Mouse (Mus musculus) adrenal gland, postnatal 25 days (tissue): ENCODE data around the gene Coro1b. TPM values are rescaled to one million over a fixed set of nuclear protein-coding genes. Genes with fewer than 3 reads are reported as not detected.

Source experiments
- DNase-seq: peaks from one replicate; pipeline ENCODE4 v3.0.0; 2021; ENCODE audit warnings: mixed read lengths
- total RNA-seq: library from RNA; stranded (reverse); gene quantifications from 2 replicates; pipeline ENCODE4 v1.2.3, GENCODE M21; 2021

Gene Coro1b
- total RNA-seq, 1 experiment from 2014 or later = 226 TPM

DNA sequence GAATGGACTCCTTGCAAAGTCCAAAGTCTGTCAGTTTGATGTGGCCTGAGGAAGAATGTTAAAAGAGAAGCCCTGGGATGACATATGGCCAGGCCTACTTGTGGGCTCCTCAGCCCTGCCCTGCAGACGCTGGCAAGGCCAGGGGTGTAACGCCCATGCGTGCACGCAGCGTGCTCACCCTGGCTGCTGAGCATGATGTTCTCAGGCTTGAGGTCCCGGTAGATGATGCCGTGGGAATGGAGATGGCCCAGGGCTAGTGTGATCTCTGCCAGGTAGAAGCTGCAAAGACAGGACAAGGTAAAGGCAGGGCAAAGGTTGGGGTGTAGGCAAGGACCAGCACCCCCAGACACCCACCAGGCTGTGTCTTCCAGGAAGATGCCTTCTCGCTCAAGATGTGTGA is 10.6 kb downstream of the Coro1b start:
- DNase-seq = no peak

DNA sequence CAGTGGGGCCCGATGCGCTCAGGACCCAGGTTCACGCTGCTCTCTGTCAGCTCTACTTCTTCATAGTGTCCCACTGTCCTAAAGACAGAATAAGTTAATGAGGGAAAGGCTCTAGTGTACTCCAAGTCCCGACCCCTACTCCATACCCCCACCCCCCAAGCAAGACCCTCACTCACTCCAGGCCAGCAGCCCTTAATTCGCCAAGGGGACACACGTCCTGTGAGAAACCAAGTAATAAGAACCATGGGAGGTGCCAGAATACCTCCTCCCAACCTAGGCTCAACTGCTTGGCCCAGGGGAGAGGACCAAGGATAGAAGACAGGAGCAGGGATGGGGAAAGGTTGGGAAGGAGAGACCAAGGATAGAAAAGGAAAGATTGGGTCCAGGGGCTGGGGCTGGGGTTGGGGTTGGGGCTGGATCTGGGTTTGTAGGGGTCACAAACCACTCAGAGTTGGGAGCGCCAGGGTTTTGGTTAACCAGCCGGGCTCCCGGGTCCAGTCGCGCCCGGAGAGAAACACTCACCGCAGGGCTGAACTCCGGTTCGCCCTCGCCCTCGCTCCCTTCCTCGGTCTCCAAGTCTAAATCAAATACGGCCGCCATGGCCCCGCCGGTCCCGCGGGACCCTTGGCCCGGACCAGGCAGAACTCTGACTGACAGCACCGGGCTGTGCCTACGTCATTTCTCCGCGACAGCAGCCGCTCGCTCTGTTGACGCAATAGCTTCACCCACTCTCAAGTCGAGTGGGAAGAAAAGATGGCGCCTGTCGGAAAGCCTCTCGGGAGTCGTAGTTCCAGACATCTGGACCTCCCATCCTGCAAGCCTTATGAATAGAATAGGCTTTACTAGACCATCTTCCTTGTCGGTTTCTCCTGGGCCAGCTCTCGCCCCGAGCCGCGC is 14.5 kb downstream of the Coro1b start, which contains the start of gene Rps6kb2:
Gene Rps6kb2 (minus strand): TSS at position 709 of the 897 bp plus-strand sequence.
- DNase-seq = peak; percentile 93

DNA sequence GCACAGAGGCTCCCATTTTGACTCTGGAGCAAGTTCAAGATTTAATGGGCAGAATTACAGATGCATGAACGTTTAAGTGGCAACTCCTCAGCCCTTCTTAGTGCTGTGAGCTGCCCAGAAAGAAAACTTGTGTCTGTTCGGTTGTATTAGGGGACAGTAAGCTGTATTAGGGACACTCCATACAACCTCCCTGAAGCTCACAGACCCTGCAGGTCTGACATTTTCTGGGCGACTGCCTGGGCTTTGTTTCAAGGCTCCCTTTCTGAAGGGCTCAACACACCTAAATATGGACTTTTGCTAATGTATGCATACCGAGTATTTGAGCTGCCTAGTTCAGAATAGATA is 15.1 kb downstream of the Coro1b start:
- no peak for DNase-seq

DNA sequence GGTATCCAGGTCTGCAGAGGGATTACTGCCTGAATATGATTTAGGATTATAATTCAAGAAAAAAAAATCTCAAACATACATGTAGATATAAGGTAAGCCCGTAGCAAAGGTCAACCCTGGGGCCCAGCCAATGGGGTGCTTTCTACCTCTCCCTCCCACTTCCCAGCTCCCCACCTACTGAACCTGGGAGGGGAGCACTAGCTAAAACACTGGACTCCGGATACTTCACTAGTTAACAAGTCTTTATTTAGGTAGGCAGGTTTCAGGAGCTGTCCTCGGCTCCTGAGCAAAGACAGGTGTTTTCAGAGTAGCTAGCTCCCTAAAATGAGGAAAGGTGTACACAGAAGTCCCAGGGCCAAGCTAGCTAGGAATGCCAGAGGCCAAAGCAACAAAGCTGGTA is 15.7 kb downstream of the Coro1b start:
- DNase-seq = no peak

DNA sequence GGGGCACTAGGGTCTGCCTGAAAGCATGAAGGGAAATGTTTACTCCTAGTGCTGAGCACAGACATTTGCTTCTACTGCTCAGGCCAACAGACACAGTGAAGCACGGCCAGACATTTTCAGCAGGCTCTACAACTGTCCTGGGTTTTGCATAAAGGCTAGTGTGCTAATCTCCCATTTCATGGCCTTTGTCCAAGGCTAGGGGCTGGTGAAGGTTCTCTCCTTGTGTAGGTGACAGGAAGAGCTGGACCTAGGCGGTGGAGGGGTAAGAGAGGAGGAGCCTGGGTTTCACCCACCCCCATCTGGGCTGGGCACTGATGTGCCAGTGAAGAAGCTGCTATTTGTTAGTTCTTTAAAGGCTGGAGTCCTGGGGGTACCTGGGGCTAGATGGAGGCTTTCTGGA is 16.3 kb downstream of the Coro1b start:
- DNase-seq = no peak

DNA sequence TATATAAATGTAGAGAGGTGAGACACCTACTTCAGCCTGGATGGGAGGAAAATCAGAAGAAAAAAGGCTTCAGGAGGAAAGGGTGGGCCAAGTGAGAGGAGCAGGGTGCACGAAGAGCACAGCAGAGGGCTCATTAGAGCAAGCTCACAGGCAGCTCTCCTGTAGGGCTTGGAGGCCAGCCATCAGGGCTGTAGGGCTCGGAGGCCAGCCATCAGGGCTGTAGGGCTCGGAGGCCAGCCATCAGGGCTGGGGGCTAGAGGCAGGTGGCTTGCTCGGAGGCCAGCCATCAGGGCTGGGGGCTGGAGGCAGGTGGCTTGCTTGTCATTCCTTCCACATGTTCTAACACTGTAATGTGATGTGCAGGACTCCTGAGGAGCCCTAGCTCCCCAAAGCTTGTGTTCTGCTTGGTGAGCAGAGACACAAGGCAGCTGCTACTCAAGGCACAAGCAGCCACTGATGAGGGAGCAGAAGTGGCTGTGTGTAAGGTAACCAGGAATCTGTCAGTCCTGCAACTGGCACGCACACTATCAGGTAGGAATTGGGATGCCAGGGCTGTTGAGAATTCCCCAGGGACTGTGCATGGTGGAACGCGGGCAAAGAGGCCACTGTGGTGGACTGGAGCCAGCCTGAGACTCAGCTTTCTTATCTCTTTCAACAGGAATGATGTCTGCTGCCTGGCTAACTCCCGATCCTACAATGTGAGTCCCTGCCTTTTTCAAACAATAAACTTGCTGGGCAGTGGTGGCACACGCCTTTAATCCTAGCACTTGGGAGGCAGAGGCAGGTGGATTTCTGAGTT is 18.5 kb downstream of the Coro1b start:
- no peak for DNase-seq

DNA sequence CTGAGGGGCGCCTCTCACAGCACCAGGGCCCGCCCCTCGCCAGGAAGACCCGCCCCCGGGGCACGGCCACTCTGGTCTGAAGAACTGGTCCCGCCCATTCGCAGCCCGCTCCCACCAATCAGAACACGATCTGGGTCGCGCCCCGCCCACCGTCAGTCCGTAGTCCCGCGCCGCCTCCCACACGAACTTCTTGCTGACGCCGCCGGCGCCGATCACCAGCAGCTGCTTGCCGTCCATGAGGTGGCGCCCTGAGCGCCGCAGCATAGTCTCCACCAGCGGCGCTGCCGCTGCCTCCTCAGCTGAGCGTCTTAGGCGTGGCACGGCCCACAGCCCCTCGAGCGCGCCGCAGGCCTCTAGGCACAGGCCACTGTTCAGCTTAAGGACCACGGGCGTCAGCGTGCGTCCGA is 21.0 kb downstream of the Coro1b start:
- peak; percentile 99 for DNase-seq

DNA sequence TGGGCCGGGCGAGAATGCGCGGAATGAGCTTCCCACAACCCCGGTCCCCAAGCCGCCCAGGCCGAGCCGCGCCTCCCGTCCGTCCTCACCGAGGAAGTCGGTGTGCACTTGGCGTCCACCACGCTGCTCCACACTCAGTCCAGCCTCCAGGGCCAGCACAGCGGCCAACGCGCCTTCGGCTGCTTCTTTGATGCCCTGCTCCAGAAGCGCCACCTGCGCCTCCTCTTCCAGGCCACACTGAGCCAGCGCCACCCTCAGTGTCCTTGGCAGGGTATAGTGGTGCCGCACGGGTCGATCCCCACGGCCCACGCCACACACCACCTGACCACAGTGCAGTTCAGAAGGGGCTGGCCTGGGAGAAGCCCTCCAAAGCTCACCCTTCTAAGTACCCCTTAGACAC is 21.4 kb downstream of the Coro1b start:
- DNase-seq = no peak

DNA sequence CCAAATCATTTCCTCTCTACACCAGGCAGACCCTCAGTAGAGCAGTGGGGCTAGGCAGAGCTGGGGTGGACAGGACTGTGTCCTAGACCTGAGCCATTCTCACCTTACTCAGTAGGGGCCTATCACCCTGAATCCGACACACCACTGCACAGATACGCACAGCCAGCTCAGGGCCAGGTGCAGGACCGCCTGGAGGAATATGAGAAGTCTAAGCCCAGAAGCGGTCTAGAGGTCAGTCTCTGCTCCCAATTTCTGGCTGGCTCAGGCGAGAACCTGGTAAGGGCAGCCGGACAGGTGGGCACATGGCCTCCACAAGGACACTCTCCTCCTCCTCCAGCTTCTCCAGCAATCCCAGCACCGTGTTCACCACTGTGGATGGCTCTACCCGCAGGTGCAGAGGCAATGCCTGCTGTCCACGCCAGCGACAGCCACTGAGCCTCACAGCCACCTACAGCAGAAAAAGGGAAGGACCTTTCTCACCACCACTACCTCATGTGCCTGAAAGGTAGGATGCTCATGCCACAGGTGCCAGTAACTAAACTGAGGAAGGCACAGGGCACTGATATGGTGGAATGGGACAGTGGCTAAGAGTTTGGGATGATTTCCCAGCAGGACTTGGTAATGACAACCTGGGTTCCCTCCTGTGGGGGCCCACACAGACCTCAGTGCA is 22.4 kb downstream of the Coro1b start:
- DNase-seq = no peak

DNA sequence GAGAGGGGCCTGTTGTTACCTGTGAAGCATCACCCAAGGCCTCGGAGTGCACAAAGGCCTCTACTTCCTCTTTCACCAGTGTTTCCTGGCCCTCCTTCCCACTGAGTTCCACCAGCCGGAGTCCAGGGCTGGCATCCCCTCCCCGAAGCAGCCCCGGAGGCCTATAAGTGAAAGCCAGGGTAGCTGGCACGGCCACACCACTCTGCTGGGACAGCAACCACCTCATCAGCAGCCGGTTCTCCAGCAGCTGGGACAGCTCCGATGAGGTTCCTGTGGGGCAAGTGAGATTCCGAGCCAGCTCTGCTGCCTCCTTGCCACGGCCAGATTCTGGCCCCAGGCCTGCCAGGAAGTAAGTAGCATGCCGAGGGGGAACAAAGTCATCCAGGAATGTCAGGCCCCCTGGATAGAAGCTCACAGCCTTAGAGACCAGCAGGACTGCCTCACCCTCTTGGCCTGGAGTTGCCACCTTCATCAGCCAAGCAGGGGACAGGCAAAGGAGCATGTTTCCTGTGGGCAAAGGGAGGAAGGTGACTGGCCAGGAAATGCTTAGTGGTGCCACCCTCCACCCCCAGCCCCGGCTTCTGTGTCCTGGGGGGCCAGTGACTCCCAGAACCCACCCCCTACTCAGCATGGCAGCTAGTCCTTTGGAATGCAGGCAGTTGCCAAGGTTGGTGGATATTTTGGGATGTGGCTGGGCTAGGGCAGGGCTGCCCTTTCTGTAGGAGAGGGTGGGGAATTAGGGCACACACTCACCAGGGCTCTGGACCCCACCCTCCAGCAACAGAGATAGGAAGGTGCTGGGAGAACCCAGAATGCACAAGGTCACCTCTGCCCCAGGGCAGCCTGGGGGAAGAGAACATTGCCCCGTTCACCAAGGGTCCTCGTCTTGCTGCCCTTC is 23.2 kb downstream of the Coro1b start:
- DNase-seq = no peak

DNA sequence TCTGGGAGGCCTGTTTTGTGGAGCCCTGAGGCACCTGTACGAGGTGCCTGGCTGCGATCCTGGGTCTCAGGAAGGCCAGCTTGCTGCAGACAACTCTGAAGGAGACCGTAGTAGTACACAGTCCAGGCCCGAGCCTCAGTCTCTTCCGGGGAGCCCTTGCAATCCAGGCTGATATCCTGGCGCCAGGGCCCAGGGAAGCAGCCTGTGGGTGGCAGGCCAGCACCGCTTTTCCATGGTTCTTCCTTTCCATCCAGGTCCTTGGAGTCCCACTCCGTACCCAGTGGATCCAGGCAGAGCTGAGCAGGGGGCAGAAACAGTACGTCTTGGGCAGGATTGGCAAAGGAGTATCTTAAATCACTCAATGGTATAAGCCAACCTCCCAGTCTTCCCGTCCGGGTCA is 24.5 kb downstream of the Coro1b start:
- DNase-seq = no peak

DNA sequence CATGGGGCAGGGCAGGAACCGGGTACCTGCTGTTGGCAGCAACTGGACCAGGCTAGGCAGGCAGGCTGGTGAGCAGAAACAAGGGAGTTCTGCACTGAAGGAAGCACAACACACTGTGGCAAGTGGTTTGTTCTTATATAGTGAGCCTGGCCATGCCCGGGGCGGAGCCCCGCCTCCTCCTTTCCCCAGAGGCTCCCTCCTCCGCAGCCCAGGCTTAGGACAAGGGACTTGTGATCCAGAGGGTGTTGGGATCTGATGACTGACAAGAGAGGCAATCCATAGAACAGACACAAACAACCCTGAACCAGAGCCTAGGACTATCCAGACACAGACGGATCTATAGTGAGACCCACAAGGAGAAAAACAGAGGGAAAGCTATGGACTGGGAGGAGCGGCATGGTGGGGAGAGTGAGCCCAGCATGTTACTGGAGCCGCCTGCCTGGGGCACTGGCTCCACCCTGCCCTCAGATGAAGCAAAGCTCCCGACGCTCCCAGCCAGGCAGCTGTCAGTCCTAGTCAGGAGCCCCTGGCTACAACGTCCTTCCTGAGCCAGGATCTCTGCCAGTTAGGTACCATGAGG is 27.0 kb downstream of the Coro1b start, which contains the start of gene Carns1:
Gene Carns1 (minus strand): TSS at position 112 of the 580 bp plus-strand sequence.
- no peak for DNase-seq

DNA sequence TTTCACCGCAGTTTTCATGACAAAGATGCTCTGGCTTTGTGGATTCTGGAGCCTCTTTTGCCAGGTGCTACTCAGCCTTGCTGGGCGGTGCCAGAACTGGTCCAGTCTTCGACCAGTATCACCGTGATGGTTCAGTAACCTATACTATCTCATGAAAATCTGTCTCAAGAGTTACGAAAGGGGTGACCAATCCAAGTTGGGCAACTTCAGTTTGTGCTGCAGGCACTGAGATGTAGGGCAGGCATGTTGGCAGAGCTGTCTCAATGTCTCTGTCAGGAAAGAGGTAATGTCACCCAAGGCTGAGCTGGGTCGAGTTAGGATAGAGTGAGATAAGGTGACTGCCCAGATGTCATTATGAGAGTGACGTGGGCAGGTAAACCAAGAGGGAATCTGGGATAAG is 32.0 kb downstream of the Coro1b start:
- DNase-seq = no peak

DNA sequence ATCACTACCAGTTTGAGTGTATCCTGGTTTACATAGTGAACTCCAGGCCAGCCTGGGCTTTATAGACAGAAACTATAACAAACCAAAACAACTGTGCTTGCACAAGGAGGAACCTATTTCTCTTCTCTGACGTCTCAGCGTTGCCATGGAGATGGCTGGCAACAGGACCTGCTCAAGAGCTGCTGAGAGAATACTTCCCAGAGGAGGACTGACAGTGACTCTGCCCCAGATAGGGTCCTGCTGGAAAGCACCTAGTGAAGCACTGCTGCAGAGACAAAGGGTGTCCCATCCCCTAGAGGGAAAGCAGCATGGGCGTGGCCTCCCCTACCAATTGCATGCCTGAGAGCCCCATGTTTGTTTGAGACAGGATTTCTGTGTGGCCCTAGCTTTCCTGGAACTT is 33.5 kb downstream of the Coro1b start:
- peak; percentile 69 for DNase-seq

DNA sequence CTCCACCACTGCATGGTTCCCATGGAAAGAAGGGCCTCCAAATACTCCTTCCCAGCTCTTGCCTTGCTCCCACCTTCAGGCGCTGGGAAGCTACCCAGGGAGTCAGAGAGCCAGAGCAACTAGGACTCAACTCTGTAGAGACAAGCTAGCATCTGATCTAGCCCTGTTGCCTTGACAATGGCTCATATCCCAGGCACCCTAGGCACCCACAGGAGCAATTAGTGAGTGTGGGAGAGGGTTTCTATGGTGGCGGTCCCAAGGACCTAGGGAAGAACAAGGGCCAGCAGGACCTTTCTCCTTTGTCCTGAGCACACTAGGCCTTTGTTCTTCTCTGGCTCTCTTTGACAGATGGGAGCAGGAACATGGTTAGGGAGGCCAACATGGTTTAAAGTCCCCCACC is 35.3 kb downstream of the Coro1b start:
- DNase-seq = no peak

DNA sequence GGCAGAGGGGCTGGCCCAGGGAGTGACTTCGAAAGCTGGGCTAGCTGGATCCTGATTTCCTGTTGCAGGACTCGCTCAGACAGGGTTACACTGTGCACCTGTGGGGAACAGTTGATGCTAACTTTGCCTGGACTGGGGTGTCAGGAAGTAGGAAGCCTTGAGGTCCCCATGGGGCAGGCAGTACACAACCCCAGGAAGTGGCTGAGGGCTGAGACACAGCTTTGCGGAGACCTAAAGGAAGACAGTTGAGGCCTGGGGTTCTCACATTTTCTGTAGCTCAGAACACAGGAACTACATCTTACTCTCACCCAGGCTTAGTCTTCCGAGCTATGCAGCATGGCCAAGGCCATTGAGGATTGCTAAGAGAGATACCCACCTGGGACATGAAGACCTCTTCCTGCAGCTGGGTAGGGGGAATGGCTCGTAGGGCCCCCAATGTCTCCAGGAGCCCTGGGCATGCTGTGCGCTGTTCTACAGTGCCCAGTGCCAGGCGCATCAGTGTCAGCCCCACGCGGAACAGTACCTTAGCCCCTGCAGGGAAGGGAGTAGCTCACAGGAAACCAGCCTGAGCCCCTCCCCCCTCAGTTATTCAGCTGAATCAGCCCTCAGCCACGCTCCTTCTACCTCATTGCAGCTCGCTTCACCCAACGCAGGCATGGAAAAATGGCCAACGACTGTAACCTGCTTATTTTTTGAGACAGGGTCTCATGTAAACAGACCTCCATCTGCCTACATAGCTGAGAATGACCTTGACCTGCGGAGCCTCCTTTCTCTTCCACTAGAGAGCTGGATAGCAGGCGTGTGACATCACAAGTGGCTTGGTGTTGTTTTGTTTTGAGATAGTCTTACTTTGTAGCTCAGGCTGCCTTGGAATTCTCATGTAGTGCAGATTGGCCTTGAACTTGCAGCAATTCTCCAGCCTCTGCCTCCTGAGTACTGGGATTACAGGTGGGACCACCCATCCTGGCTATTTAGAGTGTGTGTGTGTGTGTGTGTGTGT is 36.9 kb downstream of the Coro1b start:
- DNase-seq = no peak

DNA sequence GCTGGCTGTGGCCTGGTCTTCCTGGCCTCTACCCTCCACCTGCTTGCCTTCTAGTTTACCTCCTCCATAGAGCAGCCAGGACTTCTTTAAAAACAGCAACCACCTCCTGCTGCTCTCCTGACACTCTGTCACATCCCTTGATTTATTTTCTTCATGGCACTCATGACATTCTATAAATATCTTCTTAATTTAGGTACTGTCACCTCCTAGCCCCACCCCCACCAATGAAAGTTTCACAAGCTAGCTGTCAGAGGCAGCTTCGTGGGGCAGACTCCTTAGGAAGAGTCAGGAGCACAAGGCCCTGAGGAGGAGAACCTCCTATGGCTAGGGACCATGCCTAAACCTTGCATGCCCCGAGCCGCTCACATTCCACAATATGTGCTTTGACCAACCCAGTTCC is 38.9 kb downstream of the Coro1b start:
- DNase-seq = no peak

DNA sequence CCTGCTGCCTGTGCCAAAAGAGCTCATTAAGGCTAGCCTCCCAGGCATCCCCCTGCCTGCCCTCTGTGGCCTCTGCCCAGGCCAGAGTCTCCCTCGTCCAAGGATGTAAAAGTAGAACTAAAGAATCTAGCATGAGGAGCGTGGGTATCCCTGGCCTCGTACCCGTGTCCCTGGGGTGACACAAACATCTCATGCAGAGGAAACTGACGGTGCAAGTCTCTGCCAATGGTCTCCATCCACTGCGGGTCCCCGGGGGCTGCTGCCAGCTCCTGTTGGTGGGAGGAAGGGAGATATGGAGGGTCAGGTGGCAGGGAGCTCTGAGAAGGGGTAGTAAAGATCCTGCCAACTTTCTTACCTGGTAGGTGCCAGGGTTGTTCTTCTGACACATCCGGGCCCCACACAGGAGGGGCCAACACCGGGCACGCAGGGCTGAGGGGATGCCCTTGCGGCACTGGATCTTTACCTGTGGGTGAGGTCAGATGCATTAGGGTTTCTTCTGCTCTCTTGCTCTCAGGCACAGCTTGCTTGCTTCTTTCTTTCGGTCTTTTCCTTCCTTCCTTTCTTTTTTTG is 40.7 kb downstream of the Coro1b start:
- no peak for DNase-seq

DNA sequence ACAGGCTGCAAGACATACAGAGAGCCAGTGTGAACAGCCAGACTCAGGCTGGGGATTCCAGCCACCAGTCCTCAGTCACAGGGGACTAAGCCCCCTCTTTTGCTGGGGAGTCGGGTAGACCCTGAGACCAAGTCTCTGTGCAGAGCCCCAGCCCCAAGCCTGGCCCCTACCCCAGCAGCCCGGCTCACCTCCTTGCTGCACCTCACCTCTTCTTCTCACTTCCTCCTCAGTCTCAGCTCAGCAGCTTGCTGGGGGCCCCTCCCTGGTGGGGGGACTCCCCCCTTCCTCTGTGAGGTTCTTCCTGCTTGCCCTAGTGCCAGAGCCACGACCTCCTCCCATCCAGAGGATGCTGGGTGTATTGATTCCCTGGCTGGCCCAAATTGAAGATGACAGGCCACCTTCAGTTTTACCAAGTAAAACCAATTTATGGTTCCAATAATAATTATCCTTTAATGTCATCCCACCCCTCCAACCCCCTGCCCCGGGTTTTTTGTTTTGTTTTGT is 42.5 kb downstream of the Coro1b start, which contains the start of gene Tbc1d10c:
Gene Tbc1d10c (minus strand): TSS at position 454 of the 504 bp plus-strand sequence.
- DNase-seq = no peak
